Mouse (Mus musculus): ENCODE results near the gene Ap5z1.

The Ap5z1 gene

DNA sequence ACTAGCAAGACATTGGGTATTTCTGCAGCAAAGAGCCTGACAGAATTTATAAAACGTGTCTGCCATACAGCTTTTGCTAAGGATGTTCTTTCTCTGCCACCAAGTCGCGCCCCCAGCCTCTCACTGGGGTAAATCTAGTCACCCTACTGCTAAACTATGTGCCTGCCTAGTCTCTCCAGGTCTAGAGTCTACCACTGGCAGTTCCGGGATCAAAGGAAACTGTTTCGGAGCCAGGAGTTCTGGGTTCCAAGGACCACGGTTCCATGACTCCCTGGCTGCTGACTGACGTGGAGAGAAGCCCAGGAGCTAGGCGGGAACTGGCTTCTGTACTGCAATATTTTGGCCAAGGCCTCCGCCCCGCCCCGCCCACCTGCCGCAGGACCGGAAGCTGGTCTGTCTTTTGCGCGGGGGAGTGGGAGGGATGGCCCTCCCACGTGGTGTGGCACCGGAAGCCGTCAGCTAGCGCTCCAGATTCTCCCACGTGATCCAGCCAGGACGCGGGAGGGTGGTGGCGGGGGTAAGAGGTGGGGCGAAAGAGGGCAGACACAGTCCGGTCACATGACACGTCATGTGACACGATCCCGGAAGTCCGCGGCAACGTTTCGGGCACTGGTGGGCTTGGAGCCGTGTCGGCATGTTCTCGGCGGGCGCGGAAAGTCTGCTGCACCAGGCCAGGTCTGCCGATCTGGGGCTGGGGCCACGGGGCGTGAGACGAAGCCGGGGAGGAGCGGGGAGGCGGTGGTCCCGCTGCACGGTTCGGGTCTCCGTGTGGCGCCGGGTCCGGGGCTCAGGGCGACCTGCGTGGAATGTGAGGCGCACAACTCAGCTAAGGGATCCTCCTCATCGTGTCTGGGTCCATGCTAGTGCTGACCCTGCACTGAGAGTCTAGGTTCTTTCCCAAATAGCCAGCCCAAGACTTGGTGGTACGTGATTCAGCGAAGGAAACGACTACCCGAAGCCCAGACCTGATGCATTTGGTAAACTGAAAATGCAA, at the start of gene Ap5z1:
TSS of gene Ap5z1 (plus strand) at position 484 of the 994 bp plus-strand sequence.
- peak; percentile 92 to 94 for DNase-seq (ENCODE audit: low spot score in 2 of 2)

DNA sequence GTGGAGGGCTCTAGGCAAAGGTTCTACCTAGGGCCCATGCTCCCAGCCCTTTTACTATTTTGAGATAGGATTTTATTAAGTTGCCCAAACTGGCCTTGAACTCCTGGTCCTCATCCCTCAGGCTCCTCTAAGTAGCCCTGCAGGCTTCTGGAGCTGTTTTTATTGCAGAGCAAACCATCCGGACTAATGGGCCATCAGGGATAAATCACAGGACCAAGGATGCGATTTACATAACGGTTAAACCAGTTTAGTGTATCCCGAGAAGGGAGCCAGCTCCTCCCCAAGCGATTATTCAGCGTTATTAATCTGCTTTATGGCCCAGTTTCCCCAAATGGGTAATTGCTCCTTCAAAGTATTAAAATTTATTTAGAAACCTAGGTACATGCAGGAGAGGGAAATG, 48.3 kb upstream of the Ap5z1 start:
- DNase-seq (ENCODE audit: low spot score in 2 of 2) = no peak

DNA sequence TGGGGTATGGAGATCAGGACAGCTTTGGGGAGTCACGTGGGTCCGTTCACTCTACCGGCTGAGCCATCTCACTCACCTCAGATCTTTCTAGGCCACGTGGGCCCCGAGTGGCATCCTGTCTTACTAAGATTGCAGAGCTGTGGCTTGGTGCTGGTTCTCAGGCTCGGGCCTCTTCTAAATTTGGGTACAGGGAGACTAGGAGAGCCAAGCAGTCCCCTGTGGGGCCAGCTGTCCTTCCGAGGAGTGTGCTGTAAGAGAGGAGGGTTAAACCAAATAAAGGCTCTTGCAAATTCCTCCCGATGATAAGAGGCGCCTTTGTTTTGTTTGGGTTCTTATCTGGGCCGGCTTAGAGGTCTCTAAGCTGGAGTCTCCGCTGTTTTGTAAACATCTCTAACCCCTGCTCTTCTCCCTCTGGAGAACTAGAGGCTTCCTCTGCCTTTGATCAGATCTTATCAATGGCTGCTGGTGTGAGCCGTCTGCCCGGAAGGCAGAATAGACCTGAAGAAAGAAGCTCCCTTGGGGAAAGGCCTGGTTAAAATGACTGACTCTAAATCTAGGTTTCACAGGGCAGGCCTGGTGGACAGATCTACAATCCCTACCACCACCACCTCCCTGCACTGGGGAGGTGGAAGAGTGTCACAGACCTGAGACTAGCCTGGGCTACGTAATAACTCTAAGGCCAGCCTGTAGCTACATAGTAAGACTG, 47.5 kb upstream of the Ap5z1 start:
- DNase-seq (ENCODE audit: low spot score in 2 of 2) = peak in 1 of 2 experiments; percentile 31

DNA sequence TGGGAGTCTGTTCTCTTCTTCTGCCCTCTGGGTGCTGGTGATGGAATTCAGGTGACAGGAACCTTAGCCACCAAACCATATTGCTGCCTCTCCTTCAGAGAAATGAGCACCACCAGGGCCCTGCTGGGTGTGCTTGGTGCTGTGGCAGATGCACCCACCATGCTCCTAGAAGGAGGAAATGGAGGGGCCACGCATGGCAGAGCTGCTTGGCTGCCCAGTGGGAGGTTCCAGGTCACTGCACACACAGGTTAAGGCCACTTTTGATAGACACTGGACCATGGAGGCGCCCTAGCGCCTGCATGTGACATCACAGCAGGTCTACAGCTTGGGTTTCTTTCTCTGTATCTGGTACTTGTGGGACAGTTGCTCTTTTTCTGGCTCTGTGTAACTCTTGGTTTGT, 46.6 kb upstream of the Ap5z1 start:
- DNase-seq (ENCODE audit: low spot score in 2 of 2) = no peak

DNA sequence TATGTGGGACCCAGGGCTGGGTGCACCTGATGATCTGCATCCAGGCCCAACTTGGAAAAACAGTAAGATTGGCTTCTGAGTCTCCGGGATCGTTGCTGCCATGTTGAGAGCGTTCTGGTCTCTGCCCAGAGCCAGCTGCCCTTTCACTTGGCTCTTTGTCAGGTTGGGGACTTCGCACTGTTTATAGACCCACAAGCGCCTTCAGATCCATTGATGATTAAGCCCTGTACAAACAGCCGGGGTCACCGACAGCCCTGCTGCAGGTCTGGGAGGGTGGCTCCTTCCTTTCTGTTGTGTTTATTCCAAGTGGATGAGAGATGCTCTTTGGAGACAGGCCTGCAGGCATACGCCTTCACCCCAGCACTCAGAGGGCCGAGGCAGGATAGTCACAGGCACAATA, 45.9 kb upstream of the Ap5z1 start:
- DNase-seq (ENCODE audit: low spot score in 2 of 2) = no peak

DNA sequence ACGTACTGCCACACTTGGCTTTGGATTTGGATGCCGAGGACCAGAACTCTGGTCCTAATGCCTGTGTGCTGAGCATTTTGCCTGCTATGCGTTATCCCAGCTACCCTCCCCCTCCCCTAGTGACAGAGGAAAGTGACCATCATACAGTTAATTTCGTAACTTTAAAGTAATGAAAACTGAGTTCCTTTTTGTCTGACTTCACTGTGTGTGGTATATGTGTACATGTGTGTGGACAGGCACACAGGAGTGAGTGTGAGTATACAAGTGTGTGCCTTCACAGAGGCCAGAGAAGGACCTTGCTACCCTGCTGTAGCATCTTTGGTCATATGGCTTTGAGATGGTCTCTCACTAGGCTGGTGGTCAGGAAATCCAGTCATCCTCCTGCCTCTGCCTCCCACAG, 45.3 kb upstream of the Ap5z1 start:
- no peak for DNase-seq (ENCODE audit: low spot score in 2 of 2)

DNA sequence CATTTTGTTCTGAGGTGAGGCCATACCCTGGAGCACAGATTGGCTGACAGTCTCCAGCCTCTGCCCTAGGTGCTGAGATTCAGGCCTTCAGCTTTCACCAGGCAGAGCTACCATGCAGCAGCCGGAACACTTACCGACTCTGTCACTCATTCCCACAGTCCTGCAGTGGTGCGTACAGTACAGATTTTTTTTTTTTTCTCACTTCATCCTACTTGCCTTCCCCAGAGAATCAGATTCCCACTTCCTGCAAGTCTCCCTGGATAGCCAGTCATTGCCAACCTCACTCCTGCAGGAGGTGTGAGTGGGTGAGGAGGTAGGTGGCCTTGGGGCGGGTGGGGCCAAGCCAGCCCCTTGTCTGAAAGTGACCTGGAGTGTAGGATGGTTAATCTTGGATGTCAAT, 43.4 kb upstream of the Ap5z1 start:
- DNase-seq (ENCODE audit: low spot score in 2 of 2) = no peak

DNA sequence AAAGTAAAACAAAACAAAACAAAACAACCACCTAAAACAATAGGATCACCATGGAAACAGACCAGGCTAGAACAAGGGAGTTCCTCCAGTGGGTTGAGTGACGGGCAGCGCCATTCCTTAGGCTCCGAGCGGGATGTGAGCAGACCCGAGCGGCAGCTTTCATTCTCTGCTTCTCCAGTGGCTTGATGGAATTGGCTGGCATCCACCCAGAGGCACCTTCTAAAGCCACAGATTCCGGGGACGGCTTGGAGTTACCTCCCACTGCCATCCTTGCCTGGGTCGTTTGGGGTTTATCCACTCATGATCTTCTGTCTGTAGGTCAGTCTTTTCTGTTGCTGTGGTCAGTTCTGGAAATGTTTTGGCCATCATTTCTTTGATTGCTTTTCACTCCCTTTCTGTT, 42.8 kb upstream of the Ap5z1 start:
- DNase-seq (ENCODE audit: low spot score in 2 of 2) = no peak

DNA sequence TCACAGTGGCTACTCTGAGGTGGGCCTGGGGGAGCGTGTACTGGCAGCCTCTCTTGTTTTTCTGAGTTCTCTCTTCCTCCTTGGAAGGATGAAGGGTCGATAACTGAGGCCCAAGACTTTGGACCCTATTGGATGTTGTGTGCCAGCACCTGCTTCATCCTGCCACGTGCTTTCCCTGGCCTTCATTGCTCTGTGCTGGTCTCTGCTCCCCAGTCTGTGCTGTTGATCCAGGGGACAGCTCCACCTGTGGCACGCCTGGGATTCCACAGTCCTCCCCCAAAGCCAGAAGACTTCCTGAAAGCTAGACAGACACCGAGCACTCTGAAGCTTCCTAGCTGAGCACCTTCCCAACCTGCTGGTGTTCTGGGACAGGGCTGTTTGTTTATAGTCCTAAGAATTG, 41.9 kb upstream of the Ap5z1 start:
- no peak for DNase-seq (ENCODE audit: low spot score in 2 of 2)

DNA sequence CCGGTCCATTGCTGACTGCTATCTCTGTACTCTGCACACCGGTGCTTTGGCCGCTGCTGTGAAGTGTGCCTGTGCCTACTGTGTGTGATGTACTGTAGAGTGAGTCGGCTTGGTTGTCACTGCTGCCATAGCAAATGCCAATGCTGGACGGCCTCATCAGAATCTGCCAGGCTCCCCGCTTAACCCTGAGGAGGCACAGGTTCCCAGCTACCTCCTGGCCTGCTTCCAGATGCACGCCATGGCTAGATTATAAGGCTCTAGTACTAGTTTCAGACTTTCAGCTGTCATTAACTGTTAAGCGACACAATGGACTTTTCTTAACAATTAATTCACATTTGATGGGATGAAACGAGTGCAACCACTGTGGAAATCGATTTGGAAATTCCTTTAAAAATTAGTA, 40.6 kb upstream of the Ap5z1 start:
- DNase-seq (ENCODE audit: low spot score in 2 of 2) = no peak

DNA sequence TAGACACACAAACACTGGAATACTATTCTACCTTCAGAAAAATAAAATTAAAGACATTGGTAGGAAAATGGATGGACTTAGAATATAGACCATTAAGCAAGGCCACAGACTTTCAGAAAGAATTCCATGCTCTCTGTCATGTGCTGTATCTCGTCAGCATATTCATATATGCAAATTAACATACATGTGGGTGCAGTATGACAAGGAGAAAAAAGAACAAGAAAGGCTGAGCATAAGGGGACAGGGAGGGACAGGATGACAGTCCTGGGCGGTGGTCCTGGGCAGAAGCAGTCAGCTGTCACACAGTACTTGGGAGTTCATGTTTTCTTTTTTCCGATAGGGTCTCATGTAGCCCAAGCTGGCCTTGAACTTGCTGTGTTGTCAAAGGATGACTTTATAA, 40.0 kb upstream of the Ap5z1 start:
- DNase-seq (ENCODE audit: low spot score in 2 of 2) = no peak

DNA sequence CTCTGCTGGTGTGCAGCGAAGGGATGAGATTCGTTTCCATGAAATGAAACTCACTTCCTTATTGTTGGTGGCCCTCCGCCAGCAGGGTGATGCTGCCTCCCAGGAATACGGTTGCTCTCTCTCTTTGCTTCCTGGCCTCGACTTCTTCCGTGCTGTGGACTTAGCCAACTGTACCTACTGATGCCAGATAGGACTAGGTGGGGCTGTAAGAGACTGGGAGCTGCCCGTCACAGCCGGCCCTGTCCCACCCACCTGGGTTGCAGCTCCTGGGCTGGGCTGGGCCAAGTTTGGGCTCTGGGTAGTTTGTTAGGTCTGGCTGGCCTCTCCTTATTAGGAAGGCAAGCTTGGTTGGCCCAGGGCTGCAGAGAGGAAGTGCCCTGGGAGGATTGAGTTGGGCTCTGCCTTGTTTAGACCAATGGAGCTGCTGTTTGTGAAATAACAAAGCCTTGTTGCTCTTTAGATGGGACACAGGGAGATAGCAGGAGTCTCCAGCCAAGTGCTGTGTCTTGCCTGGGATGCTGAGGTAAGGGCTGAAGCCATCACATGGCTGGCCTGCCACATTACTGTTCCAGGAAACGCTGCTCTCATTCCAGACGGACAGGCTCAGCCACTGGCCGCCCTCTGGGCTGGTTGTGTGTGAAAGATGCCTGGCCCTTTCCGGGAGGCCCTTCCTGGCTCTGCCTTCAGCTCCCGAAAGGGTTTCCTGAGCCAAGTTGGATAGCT, 39.0 kb upstream of the Ap5z1 start:
- peak in 1 of 2 experiments; percentile 22 for DNase-seq (ENCODE audit: low spot score in 2 of 2)

DNA sequence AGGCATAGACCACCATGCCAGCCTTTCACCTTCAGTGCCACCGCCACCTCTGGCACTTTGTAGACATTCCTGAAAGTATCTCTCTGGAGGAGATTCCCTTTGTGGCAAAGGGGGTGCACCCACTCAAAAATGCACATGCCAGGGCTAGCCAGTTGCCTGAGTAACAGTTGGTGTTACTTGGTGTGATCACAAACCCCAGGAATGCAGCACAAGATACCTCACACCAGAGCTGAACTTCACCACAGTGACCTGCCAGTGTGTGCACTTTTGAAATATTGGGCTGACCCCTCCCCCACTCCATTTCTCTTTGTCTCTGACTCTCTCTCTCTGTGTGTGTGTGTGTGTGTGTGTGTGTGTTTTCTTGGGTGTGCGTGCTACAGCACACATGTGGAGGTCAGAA, 37.3 kb upstream of the Ap5z1 start:
- DNase-seq (ENCODE audit: low spot score in 2 of 2) = no peak

DNA sequence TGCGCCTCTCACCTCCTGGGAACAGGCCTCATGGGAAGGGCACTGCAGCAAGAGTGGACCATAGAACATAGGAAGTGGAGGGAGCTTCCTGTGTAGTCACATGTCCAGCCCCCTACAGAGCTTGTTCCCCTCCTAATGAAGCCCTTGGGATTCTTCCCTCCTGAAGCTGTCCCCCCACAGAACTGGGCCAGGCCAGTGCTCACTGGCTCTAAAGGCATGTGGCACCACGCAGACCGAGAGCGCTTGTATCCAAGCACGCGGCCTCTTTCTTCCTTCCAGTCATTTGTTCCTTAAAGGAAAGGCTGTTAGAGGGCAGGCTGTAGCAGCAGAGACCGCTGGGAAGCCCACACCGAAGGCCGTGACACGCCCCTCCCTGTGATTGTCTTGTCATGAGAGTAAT, 35.9 kb upstream of the Ap5z1 start:
- DNase-seq (ENCODE audit: low spot score in 2 of 2) = no peak

DNA sequence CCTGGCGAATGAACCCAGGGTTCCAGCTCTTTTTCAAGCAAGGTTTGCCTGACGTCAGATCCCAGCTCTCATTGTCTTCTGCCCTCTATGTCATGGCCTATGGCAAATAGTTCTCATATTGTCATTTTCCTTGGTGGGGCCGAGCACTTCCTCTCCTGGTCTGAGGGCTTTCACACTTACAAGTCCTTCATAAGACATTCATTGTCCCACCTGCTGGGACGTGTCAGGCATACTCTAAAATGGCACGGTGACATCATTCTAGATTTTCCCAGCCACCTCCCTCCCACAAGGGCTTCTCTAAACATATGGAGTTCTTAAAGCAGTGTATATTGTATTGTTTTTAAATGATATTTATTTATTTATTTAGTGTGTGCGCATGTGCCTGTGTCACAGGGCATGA, 35.1 kb upstream of the Ap5z1 start:
- DNase-seq (ENCODE audit: low spot score in 2 of 2) = no peak

DNA sequence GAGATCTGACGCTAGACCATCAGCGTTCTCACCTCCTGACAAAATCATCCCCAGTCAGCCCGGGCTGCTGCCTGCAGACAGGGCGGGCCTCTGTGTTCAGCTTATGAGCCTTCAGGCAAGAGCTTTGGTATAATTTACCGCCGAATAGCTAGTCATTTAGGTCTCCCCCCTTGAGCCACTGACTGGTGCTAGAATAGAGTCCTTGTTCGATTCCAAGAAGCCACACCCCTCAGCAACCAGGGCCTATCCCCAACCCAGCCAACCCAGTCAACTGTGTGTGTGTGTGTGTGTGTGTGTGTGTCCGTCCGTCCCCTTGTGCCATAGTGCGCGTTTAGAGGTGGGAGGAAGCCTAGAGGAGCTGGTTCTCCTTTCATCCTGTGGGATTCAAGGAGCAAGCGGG, 32.7 kb upstream of the Ap5z1 start:
- no peak for DNase-seq (ENCODE audit: low spot score in 2 of 2)

DNA sequence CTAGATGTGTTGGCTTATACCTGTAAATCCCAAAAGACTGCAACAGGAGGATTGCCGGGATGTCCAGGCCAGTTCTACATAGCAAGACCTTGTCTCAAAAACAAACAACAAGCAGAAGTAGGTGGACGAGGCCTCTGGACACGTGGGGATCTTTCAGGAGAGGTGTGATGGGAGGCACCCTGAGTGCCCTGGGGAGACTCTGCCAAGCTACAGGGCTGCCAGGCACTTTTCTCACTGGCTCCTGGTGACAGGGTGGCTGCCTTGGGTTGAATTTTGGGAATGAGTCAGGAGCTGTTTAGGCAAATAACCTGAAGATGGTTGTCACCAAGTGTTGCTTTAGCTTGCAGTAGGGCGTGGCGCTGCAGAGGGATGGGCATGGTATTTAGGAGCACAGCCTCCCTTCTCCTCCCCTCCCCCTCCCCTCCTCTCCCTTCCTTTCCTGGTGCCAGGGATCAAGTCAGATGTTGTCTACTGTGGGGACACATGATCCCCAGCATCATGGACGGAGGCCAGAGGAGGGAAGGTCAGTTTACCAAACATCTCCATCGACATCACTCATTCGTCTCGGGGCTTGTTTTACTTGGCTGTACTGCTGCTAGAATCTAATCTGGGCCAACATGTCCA, 31.8 kb upstream of the Ap5z1 start:
- DNase-seq (ENCODE audit: low spot score in 2 of 2) = no peak

DNA sequence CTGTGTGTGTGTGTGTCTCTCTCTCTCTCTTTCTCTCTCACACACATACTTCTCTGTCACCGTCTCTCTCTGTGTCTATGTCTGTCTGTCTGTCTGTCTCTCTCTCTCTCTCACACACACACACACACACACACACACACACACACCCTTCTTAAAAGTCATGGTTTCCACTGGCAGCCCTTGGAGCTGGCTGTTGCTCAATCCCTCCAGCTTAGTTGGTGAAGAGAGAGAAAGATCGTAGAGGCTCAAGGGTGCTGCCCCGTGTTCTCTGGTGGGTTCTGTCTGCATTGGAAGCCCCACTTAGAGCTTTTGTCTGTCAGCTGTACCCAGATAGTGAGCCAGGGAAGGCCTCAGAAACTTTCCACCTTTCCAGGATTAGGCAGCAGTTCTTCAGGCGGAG, 31.0 kb upstream of the Ap5z1 start:
- DNase-seq (ENCODE audit: low spot score in 2 of 2) = no peak

DNA sequence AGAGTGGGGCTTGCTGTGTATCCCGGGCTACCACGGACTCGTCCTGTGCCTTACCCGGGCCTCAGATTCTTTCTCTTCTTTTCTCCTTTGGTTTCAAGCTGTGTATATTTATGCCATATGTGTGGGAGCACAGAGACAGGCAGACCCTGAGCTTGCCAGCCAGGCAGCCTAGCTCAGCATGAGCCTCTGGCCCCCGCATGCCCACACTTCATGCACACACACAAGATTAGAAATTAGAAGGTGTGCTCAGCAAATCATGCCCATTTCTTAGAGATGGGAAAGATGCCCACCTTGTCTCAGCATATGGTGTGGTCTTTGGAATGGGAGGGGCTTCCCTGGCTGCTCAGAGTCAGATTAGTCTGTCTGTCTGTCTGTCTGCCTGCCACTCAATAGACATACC, 29.7 kb upstream of the Ap5z1 start:
- DNase-seq (ENCODE audit: low spot score in 2 of 2) = no peak

DNA sequence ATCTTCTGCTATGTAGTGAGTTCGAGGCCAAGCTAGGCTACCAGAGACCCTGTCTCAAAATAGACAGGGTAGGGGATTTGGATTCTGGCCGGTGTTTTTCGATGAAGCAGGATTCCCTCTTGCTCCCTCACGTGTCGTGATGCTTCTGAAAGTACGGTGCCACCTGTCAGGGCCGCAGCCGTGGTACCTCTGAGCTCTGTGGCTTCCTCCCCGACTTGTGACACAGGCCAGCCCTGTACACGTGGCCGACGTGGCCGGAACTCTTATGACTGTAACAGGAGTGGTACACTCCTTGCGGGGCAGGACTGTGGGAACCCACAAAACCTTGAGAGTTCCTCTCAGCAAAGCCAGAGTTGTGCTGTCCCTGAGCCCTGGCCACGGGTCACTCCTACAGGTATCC, 28.0 kb upstream of the Ap5z1 start:
- no peak for DNase-seq (ENCODE audit: low spot score in 2 of 2)

DNA sequence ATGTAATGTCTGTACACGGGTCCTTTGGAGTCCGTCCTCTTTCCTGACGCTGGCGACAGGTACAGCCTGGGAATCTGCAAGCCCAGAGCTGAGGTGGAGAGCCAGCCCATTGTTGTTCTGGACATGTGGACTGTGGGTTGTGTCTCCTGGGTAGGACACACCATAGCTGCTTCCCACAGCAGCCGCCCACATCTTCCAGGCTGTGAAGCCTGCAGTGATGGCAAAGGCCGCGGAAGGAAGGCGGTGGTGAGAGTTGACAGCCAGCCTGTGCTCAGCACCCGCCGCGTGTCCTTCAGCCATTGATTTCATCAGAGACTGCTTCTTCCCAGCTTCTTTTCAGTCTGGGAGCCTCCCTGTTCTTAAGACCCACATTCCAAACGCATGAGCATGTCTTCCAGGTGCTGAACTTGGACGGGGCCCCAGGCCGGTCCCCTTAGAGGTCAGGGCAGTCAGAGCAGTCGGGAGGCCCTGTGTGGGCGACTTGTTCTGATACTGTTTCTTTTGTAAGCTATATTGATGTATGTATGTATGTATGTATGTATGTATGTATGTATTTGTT, 25.3 kb upstream of the Ap5z1 start:
- DNase-seq (ENCODE audit: low spot score in 2 of 2) = no peak

Measured in spleen, postnatal 4 days (tissue).